Mouse (Mus musculus) neutrophil, adult 5-6 weeks (primary cell): ENCODE results near the gene Hist1h2be. TPM values are rescaled to one million over a fixed set of nuclear protein-coding genes. Genes with fewer than 3 reads are reported as not detected.
A peak's percentile ranks its signal among the peaks of the same experiment; 100 is the strongest.
"Not testable (repeated sequence)": the region's sequence is repeated elsewhere in the genome, so short reads cannot be mapped to it uniquely, and the experiment has no call there.

ENCODE experiments used
- ATAC-seq: fragments of 151-379, 151-347 bp; 2 replicates; pipeline ENCODE4 v1.8.0; 2017; ENCODE audit warnings: mild to moderate bottlenecking, moderate TSS enrichment; ENCODE audit not compliant: insufficient number of reproducible peaks, poor library complexity, low FRiP score, severe bottlenecking; ENCODE audit errors: extremely low read depth
- total RNA-seq: library from RNA; stranded (forward); fragments of 200-1000 nt; gene quantifications from 2 replicates; pipeline ENCODE4 v1.2.3, GENCODE M21; 2017

Hist1h2be gene
- total RNA-seq, 1 experiment from 2014 or later = 97.3 TPM

DNA sequence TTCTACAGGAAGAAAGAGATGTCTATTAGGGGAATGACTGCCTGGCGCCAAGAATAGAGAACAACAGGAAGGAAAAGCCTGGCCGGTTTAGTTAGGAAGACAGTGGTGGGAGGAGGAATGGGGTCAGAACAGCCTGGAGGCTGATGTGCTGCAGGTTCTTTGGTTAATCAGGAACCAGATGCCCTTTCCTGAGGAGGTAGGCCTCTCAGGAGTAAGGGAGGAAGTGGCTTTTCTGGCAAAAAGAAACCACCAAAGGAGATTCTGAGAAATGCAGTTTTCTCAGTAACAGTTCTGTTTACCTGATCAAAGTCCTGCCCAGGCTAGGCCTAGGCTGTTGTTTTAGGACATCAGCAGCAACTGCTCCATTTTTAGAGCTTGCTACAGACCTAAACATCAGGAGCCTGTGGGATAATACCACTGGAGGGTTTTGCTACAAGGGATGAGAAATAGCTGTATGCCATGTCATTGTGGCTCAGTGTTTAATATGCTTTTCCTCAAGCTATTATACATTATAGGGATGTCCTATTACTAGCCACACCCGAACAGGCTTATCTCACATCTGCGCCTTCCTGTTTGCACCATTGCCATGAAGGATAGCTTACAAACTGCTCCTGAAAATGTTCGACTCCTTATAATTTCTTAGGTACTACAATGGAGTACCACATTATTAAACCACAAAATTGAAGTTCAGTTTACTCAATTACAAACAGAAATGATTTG lies 27.7 kb downstream of the Hist1h2be start:
- ATAC-seq = no peak

DNA sequence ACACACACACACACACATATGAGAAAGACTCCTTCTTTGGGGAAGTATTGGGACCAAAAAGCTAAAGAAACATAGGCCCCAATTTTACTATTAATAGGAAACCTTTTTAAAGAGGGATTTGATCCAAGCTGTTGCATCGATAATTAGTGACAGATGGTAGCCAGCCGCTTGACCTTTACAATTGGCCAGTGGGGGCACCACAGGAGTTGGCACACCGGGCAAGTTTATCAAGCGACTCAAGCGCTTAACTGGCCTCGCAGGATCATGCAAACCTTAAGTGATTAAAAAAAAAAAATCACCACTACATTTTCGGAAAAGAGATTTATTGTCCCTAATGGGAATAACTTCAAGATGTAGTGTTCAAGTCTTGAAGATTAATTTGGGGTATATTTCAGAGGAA lies 28.3 kb downstream of the Hist1h2be start:
- ATAC-seq = no peak

DNA sequence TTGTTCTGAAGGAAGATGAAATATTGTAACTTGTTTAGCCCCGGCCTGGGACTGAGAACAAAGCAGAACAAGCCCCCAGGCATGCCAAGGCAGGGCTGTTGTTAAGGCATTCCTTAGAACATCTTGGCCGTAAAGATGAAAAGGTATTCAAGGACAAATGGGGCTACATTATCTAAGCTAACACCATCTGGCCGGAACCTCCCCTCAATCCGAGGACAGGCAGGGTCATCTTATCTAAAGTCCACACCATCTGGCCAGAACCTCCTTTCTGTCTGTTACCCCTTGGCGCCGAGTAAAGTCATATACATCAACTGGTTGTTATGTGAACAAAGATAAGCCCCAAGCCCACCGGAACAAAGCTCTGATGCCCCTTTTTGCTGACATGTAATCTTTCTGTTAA lies 29.0 kb downstream of the Hist1h2be start:
- not testable (repeated sequence) for ATAC-seq

DNA sequence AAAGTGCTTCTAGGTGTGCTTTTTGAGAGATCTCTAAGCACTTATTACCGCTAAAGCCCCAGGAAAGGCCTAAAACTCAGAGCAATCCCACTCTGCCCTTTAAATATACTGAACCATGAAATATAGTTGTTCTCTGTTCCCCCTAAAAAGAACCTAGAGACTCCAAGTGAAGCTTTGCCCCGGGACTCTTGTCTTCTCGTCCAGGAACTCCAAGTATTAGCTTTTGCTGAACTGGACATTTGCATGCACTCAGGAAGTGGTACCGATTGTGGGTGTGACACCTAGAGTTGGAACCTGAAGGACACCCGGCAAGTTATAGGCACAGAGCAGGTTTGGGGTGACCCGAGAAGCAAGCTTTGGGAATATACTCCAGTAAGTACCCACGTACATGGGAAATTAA lies 29.7 kb downstream of the Hist1h2be start:
- no peak for ATAC-seq

DNA sequence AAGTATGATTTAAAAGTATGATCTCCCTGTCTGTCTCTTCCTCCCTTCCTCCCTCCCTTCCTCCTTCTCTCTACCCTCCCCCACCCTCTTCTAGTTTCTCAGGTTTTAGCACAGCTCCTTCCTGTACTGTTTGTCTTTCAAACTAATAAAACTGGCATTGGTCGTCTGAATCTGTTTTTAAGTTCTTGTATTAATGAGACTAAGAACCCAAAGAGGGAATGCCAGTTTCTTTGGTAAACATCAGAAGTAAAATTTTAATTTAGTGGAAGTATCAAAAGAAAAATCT lies 34.0 kb downstream of the Hist1h2be start:
- no peak for ATAC-seq

DNA sequence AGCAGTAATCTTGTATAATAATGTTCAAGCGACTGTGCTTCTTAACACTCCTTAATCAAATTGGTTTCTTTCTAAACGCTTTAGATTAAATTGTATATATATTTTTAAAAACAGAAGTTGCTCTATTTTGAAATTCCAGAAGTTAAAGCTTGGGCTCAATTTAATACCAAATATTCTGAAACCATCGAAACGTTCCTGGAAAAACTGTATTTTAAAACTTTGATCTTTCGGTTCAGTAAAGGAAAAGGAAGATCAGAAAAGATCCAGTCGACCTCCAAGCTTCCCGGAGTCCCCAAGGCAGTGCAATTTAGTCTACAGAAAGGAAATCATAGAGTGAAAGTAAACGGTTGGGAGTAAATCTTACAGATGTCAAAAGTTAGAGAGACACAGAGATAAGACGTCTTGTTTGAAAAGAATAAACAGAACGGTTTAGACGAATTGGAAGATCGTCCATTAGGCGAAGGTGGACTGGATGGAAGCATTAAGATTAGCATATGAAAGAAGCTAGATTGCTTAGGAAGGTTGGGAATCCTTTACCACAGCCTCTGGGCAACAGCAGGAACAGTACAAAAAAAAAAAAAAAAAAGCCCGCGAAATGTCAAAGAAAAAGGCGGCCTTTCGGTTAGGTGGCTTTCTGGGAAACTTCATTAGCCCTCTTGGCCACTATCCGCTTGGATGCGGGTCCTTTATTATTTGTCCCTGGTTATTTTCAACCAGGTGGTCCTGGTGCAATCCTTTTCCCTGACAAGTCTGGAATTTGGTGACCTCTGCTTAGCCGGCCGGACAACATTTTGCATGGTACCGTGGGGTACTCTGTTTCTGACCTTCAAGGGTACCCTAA lies 34.6 kb downstream of the Hist1h2be start:
- no peak for ATAC-seq

DNA sequence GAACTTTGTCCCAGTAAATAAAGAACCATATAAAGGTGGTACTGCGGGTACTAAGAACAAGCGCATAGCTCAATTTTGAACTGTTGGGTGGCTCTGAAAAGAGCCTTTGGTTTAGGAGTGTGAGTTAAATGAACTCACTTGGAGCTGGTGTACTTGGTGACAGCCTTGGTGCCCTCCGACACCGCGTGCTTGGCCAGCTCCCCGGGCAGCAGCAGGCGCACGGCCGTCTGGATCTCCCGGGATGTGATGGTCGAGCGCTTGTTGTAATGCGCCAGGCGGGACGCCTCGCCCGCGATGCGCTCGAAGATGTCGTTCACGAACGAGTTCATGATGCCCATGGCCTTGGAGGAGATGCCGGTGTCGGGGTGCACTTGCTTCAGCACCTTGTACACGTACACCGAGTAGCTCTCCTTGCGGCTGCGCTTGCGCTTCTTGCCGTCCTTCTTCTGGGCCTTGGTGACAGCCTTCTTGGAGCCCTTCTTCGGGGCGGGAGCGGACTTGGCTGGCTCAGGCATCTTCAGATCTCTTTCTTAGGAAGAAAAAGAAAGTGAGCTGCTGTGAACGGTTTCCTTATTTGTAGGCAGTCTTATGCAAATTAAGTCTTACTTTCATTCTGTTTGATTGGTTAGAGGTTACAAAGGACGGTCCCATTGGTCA lies 35.4 kb downstream of the Hist1h2be start:
- ATAC-seq = peak; percentile 86

DNA sequence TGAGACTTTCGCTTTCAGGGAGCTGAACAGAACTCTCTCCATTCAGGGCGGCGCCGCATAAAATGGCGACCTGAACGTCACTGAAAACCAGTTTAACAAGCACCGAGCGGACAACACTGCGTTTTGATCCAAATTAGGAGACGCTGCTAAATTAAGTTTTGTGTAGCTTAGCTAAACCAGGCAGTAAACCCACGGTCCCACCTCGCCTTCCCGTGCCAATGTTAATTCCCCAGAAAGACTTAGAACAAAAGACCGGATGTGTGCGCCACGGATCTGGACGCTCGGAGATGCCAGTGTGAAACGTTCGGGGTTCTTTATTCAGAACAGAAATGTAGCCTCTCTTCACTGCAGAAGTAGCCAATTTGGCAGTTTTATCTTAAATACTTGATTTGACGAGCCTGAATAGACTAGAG lies 35.9 kb downstream of the Hist1h2be start:
- peak; percentile 42; the same call in 1 of the 2 replicates for ATAC-seq

DNA sequence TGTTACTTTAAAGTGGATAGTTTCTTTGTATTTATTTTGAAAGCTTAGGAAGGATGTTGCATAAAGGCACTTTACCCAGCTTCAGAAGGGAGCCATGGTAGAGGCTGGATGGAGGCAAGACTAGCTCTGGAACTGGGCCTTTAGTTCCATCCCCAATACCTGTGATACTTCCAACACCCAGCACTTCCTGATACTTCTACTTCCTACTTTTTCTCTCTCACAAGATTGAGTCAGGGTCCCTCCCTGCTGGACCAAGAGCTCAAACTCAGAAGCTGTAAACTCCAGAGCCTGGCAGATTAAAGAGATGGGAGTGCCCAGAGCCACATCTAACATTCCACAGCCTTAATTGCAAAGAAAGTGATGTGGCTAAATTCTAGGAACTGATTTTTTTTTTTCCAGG lies 36.6 kb downstream of the Hist1h2be start:
- no peak for ATAC-seq

DNA sequence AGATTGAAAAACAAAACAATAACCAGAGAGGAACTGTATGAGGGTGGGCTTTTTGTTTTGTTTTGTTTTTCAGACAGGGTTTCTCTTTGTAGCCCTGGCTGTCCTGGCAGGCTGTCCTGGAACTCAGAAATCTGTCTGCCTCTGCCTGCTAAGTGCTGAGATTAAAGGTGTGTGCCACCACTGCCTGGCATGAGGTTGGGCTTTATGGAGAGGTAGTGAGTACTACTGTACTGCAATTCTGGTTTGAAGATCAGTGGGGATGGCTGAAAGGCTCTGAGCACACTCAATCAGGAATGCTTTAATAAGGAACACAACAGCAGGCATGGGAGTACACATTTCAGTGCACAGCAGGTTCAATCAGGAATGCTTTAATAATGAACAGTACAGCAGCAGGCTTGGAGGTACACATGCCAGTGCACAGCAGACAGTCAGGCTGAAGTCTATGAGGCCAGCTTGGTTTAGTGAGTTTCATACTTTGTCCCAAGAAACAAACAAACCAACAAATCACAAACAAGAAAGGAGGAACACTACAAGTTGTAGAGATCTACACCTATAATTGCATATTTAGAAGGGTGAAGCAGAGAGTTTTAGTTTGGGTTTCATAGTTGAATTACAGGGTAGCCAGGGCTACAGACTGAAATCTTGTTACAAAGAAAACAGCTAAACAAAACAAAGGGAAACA lies 37.4 kb downstream of the Hist1h2be start:
- no peak for ATAC-seq

DNA sequence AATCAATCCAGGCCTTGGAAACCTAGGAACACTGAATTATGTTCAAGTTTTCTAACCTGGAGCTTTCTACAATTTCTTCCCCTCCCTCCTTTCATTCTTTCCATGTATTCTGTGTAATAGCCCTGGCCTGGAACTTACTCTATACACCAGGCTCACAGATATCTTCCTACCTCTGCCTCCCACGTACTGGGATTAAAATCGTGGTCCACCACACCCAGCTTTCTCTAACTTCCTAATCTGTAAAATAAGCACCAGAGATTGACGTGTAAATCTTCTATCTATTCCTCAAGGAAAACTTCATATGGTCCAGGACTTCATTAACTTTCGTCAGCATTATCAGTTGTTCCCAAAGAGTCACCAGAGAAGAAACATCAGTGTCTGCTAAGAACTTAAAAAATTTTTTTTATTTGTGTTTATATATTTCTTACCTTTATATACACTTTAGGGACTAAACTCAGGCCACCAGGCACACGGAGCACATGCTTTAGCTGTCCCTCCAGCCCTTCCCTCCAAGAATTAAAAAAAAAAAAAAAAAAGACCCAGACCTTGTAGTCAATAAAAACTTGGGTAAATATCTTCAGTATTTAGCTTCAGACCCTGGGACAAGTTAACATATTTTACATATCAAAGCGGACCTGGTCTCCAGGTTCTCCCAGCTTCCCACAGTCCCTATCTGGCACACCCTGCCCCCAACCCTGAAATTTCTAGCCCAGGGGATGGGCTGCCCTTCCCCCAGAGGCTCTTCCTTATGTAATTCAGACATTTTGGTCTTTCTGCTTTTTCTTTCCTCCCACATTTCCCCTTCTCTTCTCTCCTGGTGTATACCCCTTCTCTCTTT lies 38.5 kb downstream of the Hist1h2be start:
- no peak for ATAC-seq

DNA sequence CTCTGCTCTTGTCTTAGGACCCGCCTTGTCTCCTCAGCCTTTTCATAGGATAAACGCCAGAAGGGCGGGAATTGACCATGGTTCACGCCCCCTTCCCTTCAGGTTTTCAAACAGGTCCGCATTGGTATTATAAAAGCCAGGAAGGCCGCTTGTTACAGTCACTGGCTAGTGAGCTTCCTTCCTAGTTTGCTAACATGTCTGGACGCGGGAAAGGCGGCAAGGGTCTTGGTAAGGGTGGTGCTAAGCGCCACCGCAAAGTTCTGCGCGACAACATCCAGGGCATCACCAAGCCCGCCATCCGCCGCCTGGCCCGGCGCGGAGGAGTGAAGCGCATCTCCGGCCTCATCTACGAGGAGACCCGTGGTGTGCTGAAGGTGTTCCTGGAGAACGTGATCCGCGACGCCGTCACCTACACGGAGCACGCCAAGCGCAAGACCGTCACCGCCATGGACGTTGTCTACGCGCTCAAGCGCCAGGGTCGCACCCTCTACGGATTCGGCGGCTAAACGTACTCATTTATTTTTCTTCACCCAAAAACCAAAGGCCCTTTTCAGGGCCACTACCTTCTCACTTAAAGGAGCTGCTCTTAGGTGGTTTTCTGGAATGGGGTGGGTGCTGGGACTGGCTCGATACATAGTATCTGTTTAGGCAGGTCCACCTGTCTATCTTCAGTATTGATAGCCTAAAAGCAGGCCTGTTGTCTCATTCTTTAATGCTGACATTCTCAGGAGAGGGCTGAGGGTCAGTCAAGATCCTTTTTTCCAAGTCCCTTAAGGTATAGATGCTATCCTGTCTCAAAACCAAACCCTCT lies 39.3 kb downstream of the Hist1h2be start, which contains the start of gene Hist1h4d:
Gene Hist1h4d (plus strand): TSS at position 191 of the 811 bp plus-strand sequence.
- ATAC-seq = peak; percentile 62

DNA sequence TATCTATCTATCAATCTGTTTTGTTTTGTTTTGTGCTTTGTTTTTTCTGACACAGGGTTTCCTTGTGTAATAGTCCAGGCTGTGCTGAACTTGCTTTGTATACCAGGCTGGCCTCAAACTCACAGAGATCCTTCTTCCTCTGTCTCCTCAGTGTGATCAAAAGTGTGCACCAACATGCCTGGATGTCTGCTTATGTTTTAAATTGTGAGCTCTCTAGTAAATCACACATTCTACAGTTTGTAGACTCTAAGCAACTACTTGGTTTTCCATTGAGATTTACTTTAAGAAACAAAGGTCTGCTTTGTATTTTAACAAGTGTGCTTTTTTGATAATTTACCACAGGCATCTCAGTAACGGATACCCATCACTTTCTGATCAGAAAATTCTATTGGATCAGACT lies 43.1 kb downstream of the Hist1h2be start:
- no peak for ATAC-seq

DNA sequence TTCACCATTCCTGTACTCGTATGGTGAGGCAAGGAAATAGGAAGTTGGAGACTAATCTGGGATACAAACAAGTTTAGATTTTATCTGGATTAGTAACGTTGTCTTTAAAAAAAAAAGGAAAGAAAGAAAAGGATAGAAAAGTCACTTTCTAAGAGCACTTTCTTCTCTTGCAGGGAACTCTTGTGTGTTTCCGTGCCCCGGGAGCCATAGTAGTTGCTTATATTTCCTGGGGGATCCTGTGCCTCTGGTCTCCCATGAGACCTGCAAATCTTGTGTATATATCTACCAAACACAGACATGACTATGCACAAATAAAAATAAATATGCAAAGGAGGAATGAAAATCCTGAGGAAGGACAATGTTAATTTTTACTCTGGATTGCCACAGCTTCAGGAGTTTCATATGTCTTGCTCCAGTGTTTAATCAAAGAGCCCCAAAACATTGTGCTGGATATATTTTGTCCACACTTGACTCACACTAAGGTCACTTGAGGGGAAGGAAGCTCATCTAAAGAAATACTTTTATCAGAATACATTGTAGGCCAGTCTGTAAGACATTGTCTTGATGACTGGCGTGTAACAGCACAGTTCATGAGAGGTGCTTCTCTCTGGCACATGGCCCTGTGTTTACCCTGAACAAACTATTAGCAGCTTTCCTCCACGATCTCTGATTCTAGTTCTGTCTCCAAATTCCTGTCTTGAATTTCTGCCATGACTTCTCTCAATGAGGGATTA lies 43.9 kb downstream of the Hist1h2be start:
- no peak for ATAC-seq

DNA sequence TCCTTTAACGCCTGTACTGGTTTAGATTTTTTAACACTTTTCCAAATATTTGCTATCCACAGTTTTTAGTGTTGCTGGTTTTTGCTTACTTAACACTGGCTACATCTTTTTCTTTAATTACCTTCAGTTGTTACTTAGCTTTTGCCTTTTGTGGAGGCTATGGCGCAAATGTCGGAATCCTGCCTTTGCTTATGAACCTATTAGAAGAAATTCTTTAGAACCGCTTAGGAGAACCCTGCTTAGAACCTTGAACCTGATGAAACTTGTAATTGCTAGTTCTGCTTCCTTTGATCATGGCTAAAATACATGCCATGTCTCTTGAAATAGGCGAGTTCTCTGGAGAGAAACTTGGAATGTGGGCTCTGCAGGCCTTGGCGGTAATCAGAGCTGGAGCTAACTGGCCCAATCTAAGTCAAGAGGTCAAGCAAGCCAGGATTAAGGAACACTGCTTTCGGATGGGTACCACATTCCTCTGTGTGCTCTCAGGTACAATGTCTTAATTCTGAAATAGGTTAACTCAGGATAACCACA lies 44.5 kb downstream of the Hist1h2be start:
- ATAC-seq = no peak

DNA sequence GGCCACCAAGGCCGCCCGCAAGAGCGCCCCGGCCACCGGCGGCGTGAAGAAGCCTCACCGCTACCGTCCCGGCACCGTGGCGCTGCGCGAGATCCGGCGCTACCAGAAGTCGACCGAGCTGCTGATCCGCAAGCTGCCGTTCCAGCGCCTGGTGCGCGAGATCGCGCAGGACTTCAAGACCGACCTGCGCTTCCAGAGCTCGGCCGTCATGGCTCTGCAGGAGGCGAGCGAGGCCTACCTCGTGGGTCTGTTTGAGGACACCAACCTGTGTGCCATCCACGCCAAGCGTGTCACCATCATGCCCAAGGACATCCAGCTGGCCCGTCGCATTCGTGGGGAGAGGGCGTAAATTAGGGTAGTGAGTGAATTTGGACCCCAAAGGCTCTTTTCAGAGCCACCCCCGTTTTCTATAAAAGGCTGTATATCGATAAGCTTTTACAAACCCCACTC lies 45.0 kb downstream of the Hist1h2be start:
- not testable (repeated sequence) for ATAC-seq
